Mouse (Mus musculus): ENCODE measurements at regions not wholly inside any gene's neighbourhood (a gene's known extent, or its start where the extent isn't known, plus 50 kb on each side); places are given as distances from the start of the nearest gene placed in this dataset.

DNA sequence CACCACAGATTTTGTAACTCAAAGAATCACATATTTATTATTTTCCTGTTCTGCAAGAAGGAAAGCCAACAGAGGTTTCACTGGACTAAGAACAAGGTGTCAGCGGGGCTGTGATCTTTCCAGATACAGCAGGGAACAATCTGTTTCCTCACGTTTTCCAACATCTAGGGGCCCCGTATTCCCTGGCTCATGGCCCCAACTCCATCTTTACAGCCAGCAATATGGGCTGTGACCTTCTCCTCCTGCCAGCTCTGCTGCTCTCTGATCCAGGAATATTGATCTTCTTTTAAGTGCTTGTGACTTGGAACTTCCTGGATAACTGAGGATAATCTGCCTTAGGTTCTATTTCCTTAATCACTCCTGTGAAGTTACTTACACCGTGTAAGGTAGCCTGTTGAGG lies 352.7 kb upstream of the Cdh5 start:
- TF ChIP-seq ZC3H11A (IDR thresholded peaks at IDR 0.05; ENCODE audit: borderline replicate concordance, low read depth, low read length) (no peak), HCFC1 (IDR thresholded peaks at IDR 0.05; ENCODE audit: borderline replicate concordance, insufficient read depth, low read length) (no peak), CHD2 (IDR thresholded peaks at IDR 0.05; ENCODE audit: low read depth, low read length) (no peak), ZNF384 (IDR thresholded peaks at IDR 0.05; ENCODE audit: low read depth, low read length) (no peak)
